Mouse (Mus musculus) MEL (cell line): ENCODE data around the gene Fcer1g.

Experiments
- CHD2 ChIP-seq: IDR thresholded peaks from 2 replicates; pipeline ENCODE4 v1.6.1; 2011; ENCODE audit warnings: low read length, improper control_type of control experiment
- CTCF ChIP-seq, 3 experiments: IDR thresholded peaks in 2 of 3; conservative IDR thresholded peaks in 1 of 3; 2 replicates each; pipeline ENCODE4 v1.5.1; 2011 to 2012; ENCODE audit warnings: low read length in 3 of 3, low read depth in 2 of 3, mild to moderate bottlenecking in 2 of 3, improper control_type of control experiment in 1 of 3, inconsistent platforms in 1 of 3, mixed read lengths in 1 of 3, moderate library complexity in 1 of 3; ENCODE audit not compliant: control insufficient read depth in 1 of 3, insufficient read depth in 1 of 3, poor library complexity in 1 of 3, severe bottlenecking in 1 of 3
- E2F4 ChIP-seq: IDR thresholded peaks from 2 replicates; pipeline ENCODE4 v1.6.1; 2011; ENCODE audit warnings: low read depth, low read length, improper control_type of control experiment, borderline replicate concordance
- EP300 ChIP-seq, 2 experiments: IDR thresholded peaks; 2 replicates each; pipeline ENCODE4 v1.6.1; 2011; ENCODE audit warnings: improper control_type of control experiment in 2 of 2, low read length in 2 of 2, low read depth in 1 of 2, mild to moderate bottlenecking in 1 of 2
- ETS1 ChIP-seq: IDR thresholded peaks from 2 replicates; pipeline ENCODE4 v1.6.1; 2012; ENCODE audit warnings: low read depth, mild to moderate bottlenecking, inconsistent platforms, low read length, improper control_type of control experiment, moderate library complexity
- GATA1 ChIP-seq: IDR thresholded peaks from 2 replicates; pipeline ENCODE4 v1.6.1; 2011; ENCODE audit warnings: low read depth, low read length, improper control_type of control experiment
- MEF2A ChIP-seq: IDR thresholded peaks from 2 replicates; pipeline ENCODE4 v1.6.1; 2014; ENCODE audit warnings: low read depth, mild to moderate bottlenecking, inconsistent platforms, low read length, improper control_type of control experiment; ENCODE audit not compliant: poor library complexity, insufficient replicate concordance, severe bottlenecking; ENCODE audit errors: extremely low read depth
- POLR2A ChIP-seq, 2 experiments: IDR thresholded peaks; 2 replicates each; pipeline ENCODE4 v1.6.1; 2011 to 2012; ENCODE audit warnings: low read length in 2 of 2, mild to moderate bottlenecking in 2 of 2, control low read depth in 1 of 2, improper control_type of control experiment in 1 of 2, low read depth in 1 of 2, moderate library complexity in 1 of 2; ENCODE audit not compliant: control insufficient read depth in 1 of 2, insufficient read depth in 1 of 2, poor library complexity in 1 of 2
- TCF12 ChIP-seq: IDR thresholded peaks from 2 replicates; pipeline ENCODE4 v1.6.1; 2014; ENCODE audit warnings: low read depth, mild to moderate bottlenecking, inconsistent platforms, low read length, improper control_type of control experiment, moderate library complexity
- UBTF ChIP-seq: IDR thresholded peaks from 2 replicates; pipeline ENCODE4 v1.6.1; 2012; ENCODE audit warnings: low read depth, mild to moderate bottlenecking, inconsistent platforms, low read length, improper control_type of control experiment, moderate library complexity, borderline replicate concordance; ENCODE audit not compliant: insufficient read depth
- USF1 ChIP-seq: IDR thresholded peaks from 2 replicates; pipeline ENCODE4 v1.6.1; 2014; ENCODE audit warnings: low read depth, mild to moderate bottlenecking, inconsistent platforms, low read length, improper control_type of control experiment, moderate library complexity
- ZKSCAN1 ChIP-seq: IDR thresholded peaks from 2 replicates; pipeline ENCODE4 v1.6.1; 2012; ENCODE audit warnings: low read depth, mild to moderate bottlenecking, inconsistent platforms, low read length, improper control_type of control experiment, moderate library complexity
- ZNF384 ChIP-seq: IDR thresholded peaks from 2 replicates; pipeline ENCODE4 v1.6.1; 2012; ENCODE audit warnings: low read depth, mild to moderate bottlenecking, inconsistent platforms, low read length, improper control_type of control experiment

- TF ChIP-seq ZNF384 (no peak), UBTF (no peak), CTCF (IDR thresholded peaks at IDR 0.05 in 2 of 3, conservative IDR thresholded peaks at IDR 0.05 in 1 of 3; ENCODE audit: control insufficient read depth in 1 of 3, insufficient read depth in 1 of 3, low read depth in 2 of 3, low read length in 3 of 3, poor library complexity in 1 of 3, severe bottlenecking in 1 of 3) (no peak), POLR2A (IDR thresholded peaks at IDR 0.05; ENCODE audit: control insufficient read depth in 1 of 2, insufficient read depth in 1 of 2, low read depth in 1 of 2, low read length in 2 of 2, poor library complexity in 1 of 2) (no peak), EP300 (IDR thresholded peaks at IDR 0.05; ENCODE audit: low read depth in 1 of 2, low read length in 2 of 2) (no peak), USF1 (no peak), GATA1 (no peak), ETS1 (no peak), ZKSCAN1 (no peak), TCF12 (no peak), MEF2A (no peak), E2F4 (no peak), CHD2 (no peak)
Observed at GRCm38 (mm10) chr1:171260316-171260715, 26.2 kb upstream of the Fcer1g start.
